ENCODE assay signal across 29 mouse cellular contexts in the genomic region with DNA sequence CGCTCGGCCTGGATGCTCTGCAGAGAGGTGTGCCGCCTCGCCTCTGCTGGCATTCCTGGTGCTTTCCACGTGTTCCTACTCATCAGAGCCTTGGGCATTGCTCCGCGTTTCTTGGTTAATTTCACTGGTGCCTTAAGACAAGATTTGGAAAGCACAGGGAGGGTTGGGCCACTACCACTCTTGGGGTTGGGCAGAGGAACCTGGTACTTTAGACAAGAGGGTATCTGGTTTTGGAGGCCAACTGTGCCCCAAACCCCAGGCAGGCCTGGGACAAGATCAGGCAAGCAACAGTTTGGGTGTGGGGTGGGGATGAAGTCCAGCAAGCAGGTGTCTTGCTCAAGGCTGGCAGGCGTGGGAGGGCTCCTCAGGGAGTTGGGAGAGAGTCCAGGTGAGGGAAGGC.
"Had no signal": no experiment of that assay in that cellular context is flagged by ENCODE, and none has a peak within 500 bp of the region (broad histone marks: within the 10 kb centered on the region; RNA-seq: fewer than 3 reads in every experiment).

No protein-coding gene starts in this region.

- H3K27me3 ChIP-seq: embryonic facial prominence, embryonic 12.5 days; embryonic facial prominence, embryonic 13.5 days; embryonic facial prominence, embryonic 15.5 days; forebrain, embryonic 12.5 days; forebrain, embryonic 13.5 days; forebrain, embryonic 15.5 days had no signal

- DNase-seq: cerebellum, adult 2 months; cerebellum, adult 8-10 months; cerebellum, adult 9-10 months; cerebellum, adult 9-11 months; cerebellum, postnatal 10 days; cerebellum, postnatal 14 days; cerebellum, postnatal 25 days; cerebellum, postnatal 36 days; embryo, embryonic 11 days; forebrain, postnatal 0 days; gastrocnemius, adult 2 months; gastrocnemius, postnatal 10 days; gastrocnemius, postnatal 14 days; gastrocnemius, postnatal 25 days; gastrocnemius, postnatal 36 days; heart, adult 11 months; heart, adult 18-20 months; heart, adult 2 months had no signal

- H3K36me3 ChIP-seq: embryonic facial prominence, embryonic 10.5 days; embryonic facial prominence, embryonic 12.5 days; embryonic facial prominence, embryonic 13.5 days; embryonic facial prominence, embryonic 15.5 days; forebrain, embryonic 10.5 days; forebrain, embryonic 12.5 days; forebrain, embryonic 15.5 days had no signal

- ATAC-seq: forebrain, embryonic 13.5 days; forebrain, embryonic 14.5 days; forebrain, embryonic 15.5 days; forebrain, embryonic 16.5 days; forebrain, postnatal 0 days had no signal

- H3K9me3 ChIP-seq: embryonic facial prominence, embryonic 10.5 days; embryonic facial prominence, embryonic 12.5 days; embryonic facial prominence, embryonic 13.5 days; embryonic facial prominence, embryonic 15.5 days; forebrain, embryonic 10.5 days; forebrain, embryonic 12.5 days; forebrain, embryonic 13.5 days; forebrain, embryonic 15.5 days had no signal

- H3K27ac ChIP-seq: embryonic facial prominence, embryonic 10.5 days; embryonic facial prominence, embryonic 12.5 days; embryonic facial prominence, embryonic 13.5 days; embryonic facial prominence, embryonic 15.5 days; forebrain, embryonic 10.5 days; forebrain, embryonic 12.5 days; forebrain, embryonic 13.5 days; forebrain, embryonic 15.5 days; gastrocnemius, adult 2 months; heart, adult 2 months had no signal

- H3K4me2 ChIP-seq: embryonic facial prominence, embryonic 12.5 days; embryonic facial prominence, embryonic 13.5 days; embryonic facial prominence, embryonic 15.5 days; forebrain, embryonic 12.5 days; forebrain, embryonic 13.5 days; forebrain, embryonic 15.5 days had no signal

- H3K4me3 ChIP-seq: embryonic facial prominence, embryonic 10.5 days; embryonic facial prominence, embryonic 12.5 days; embryonic facial prominence, embryonic 13.5 days; embryonic facial prominence, embryonic 15.5 days; erythroblast, embryonic 14.5 days; forebrain, embryonic 10.5 days; forebrain, embryonic 12.5 days; forebrain, embryonic 13.5 days; forebrain, embryonic 15.5 days; gastrocnemius, adult 2 months; heart, adult 2 months had no signal

- H3K9ac ChIP-seq: embryonic facial prominence, embryonic 12.5 days; embryonic facial prominence, embryonic 13.5 days; embryonic facial prominence, embryonic 15.5 days; forebrain, embryonic 12.5 days; forebrain, embryonic 13.5 days; forebrain, embryonic 15.5 days; forebrain, postnatal 0 days had no signal

- H3K4me1 ChIP-seq: embryonic facial prominence, embryonic 10.5 days; embryonic facial prominence, embryonic 12.5 days; embryonic facial prominence, embryonic 13.5 days; forebrain, embryonic 10.5 days; forebrain, embryonic 12.5 days; forebrain, embryonic 13.5 days; forebrain, embryonic 15.5 days had no signal
